Mouse (Mus musculus) heart, postnatal 36 days (tissue): ENCODE results near the gene Fyn. TPM values are rescaled to one million over a fixed set of nuclear protein-coding genes. Genes with fewer than 3 reads are reported as not detected.
A peak's percentile ranks its signal among the peaks of the same experiment; 100 is the strongest.

ENCODE experiments used
- DNase-seq, 2 experiments: peaks; one replicate each; pipeline ENCODE4 v3.0.0; 2021 to 2022
- intact Hi-C: fragments of 180-260 bp; cut with DNase I; formaldehyde crosslinking; loops from one replicate; pipeline ENCODE4 v1.15.1; 2025
- total RNA-seq, 2 experiments: library from RNA; stranded (reverse); gene quantifications; 2 replicates each; pipeline ENCODE4 v1.2.3; 2021

Gene Fyn
- total RNA-seq, 2 experiments from 2014 or later = 32.1 to 35.1 TPM

- intact Hi-C loops = no loop called here
Observed at GRCm38 (mm10) chr10:39587973-39588746, 219.5 kb downstream of the Fyn start.

GRCm38 (mm10) chr10:39589765-39590546 is 221.3 kb downstream of the Fyn start:
- intact Hi-C loops = no loop called here
- no peak for DNase-seq

More at GRCm38 (mm10) chr10:39587973-39588746, 219.5 kb downstream of the Fyn start:
- DNase-seq = no peak

GRCm38 (mm10) chr10:39590629-39591028 is 222.0 kb downstream of the Fyn start:
- intact Hi-C loops = no loop called here
- DNase-seq = no peak

GRCm38 (mm10) chr10:39592501-39592900 is 223.8 kb downstream of the Fyn start:
- intact Hi-C loops = no loop called here

DNA sequence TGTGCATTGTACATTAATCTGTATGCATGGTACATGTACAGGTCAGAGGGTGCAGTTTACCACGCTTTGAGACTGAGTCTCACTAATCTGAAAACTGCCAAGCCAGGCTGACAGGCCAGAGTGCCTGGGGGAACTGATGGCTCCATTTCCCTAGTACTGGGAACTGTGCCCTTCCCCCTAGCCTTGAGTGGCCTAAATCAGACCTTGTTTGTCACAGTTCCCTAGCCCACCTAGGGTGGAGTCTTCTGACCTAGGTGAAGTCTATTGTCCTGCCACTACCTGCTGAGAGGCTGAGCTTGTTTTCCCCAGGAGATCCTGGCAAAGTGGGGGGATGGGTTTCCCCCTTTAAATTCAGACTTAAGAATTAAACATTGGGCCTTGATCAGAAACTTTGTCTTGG is 226.1 kb downstream of the Fyn start:
- DNase-seq = no peak
- intact Hi-C loops = no loop called here

More at GRCm38 (mm10) chr10:39592501-39592900, 223.8 kb downstream of the Fyn start:
- DNase-seq = no peak

GRCm38 (mm10) chr10:39595862-39596261 is 227.2 kb downstream of the Fyn start:
- intact Hi-C loops = no loop called here
- DNase-seq = no peak

DNA sequence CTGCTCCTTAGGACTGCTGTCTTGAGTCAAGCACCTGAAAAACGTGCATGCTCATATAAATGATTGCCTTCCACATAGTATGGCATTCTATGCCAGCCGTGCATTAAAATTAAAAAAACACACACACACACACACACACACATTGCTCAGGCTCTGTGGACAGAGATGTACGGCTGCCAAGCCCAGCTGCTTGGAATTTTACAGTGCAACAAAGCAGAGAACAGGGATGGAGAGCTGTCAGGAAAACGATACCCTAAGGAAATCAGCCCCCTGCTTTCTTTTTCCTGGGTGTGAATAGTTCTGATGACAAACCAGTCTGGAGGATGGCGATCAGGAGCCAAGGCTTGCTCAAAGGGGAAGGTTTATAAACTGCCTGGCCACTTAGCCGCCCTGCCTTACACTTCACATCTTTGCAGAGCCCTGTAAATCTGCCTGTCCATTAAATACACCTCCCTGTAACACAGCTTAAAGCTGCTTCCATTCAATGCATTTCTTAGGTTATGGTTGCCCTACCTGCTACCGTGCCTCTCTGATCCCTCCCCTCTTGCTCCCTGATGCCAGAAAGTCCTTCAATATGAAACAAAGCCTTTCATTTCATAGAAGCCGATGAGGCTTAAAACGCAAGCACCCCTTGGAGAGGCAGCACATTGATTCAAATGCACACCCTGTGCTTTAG is 228.6 kb downstream of the Fyn start:
- no peak for DNase-seq
- intact Hi-C loops = no loop called here

DNA sequence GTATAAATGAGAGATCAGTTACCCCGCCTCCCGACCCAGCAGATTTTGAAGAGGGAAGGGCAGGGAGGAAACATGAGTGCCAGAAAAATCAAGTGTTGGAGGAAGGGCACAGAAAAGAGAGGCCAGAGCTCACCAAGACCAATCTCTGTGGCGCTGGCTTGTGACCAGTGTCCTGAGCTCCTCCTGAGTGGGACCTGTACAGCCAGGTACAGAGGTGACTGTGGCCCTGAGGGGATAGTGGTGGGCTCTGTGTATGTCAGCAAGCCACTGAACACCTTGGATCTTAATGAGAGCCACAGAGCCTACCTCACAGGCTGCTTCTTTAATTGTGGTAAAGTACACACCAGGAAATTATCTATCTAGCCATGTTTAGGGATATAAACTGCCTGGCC is 229.1 kb downstream of the Fyn start:
- intact Hi-C loops = no loop called here
- DNase-seq = no peak

DNA sequence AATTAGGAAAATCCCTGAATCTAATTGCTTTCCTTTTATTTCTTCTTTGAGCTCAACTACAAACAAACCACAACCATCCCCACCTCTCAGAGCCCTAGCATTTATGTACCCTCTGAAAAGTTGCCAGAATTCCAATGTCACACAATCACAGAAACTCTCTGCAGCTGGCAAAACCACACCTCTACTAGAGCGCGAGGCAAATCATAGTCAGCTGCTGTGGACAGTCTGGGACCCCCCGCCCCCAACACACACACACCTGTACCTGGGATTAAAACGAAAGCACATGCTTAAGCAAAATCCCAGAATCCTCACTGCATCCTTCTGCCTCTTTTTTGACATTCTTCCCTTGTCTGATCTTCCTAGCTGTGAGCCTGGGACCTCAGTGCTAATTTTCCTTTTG is 230.9 kb downstream of the Fyn start:
- intact Hi-C loops = no loop called here
- no peak for DNase-seq

GRCm38 (mm10) chr10:39600115-39600514 is 231.5 kb downstream of the Fyn start:
- no peak for DNase-seq
- intact Hi-C loops = no loop called here

- no peak for DNase-seq
- intact Hi-C loops = no loop called here
Observed at GRCm38 (mm10) chr10:39601068-39601467, 232.4 kb downstream of the Fyn start.

- intact Hi-C loops = no loop called here
- no peak for DNase-seq
Observed at GRCm38 (mm10) chr10:39606434-39606833, 237.8 kb downstream of the Fyn start.

GRCm38 (mm10) chr10:39611234-39611633 is 242.6 kb downstream of the Fyn start:
- DNase-seq = no peak
- intact Hi-C loops = loop anchor here (5.0 kb wide), 2 partner anchors 54 to 69 kb away; no protein-coding TSS in a partner anchor

- intact Hi-C loops = loop anchor here (1.0 to 5.0 kb wide), 3 partner anchors 55 to 119 kb away; no protein-coding TSS in a partner anchor
- DNase-seq = no peak
Observed at GRCm38 (mm10) chr10:39612131-39612530, 243.5 kb downstream of the Fyn start.

DNA sequence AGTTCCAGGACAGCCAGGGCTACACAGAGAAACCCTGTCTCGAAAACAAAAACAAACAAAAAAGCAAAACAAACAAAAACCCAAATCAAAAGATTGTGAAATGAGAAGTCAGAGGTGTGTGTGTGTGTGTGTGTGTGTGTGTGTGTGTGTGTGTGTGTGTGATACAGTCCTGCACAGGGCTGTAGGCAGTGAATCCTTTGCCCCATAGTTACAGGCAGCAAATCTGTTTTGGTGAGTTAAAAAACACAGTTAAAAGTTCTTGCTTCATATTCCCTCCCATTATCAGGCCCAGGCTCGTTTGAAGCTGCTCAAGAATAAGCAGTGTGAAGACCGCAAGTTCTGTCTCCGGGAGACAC is 244.0 kb downstream of the Fyn start, which contains the start of gene Traf3ip2:
Traf3ip2 (plus strand) TSS at position 302 of the 356 bp plus-strand sequence.
- intact Hi-C loops = loop anchor here (1.0 to 5.0 kb wide), 3 partner anchors 55 to 119 kb away; no protein-coding TSS in a partner anchor
- no peak for DNase-seq

- intact Hi-C loops = loop anchor here (1.0 to 5.0 kb wide), 3 partner anchors 56 to 118 kb away; no protein-coding TSS in a partner anchor
- peak; percentile 65 to 75 for DNase-seq
Observed at GRCm38 (mm10) chr10:39612989-39613831, 244.6 kb downstream of the Fyn start.

DNA sequence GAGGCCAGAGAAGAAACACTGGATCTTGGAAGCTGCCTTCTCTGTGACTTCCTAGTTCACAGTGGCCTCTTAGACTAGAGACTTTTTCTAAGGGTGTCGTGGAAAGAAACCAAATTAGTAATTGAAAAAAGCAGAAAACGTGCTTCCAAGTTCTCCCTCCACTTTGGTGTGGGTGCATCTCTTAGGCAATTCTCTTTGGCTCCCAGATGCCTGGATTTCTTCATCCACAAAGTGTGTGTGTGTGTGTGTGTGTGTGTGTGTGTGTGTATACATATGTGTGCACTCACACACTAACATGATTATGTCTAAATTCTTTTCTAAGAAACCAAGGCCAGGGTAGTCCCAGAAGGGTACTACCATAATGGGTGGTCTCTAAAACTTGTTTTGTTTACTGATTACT is 245.3 kb downstream of the Fyn start:
- intact Hi-C loops = loop anchor here (5.0 kb wide), 2 partner anchors 57 to 72 kb away; no protein-coding TSS in a partner anchor
- peak in 1 of 2 experiments; percentile 32 for DNase-seq

DNA sequence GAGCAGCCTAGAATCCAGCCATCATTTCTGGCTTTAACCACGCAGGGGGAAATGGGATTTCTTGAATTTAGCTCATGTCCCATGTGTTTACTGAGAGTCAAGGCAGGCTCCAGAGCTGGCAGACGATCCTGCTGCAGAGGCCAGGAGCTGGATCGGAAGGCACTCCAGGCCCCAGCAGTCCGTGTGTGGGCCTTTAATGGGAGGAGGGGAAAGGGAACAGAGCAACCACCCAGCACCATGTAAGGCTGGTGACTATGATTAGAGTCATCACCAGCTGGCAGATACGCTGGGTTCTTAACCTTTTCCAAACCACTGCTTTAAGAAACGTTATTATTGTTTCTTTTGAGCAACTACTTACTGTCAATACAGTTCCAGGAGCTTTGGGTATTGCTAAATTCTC is 246.0 kb downstream of the Fyn start:
- peak; percentile 77 to 78 for DNase-seq
- intact Hi-C loops = loop anchor here (5.0 kb wide), 3 partner anchors 43 to 72 kb away; no protein-coding TSS in a partner anchor
